Mouse (Mus musculus): ENCODE results near the gene Slc13a3. TPM values are rescaled to one million over a fixed set of nuclear protein-coding genes. Genes with fewer than 3 reads are reported as not detected.

Gene Slc13a3
- polyA plus RNA-seq, 1 experiment, result 0.03 TPM

GRCm38 (mm10) chr2:165485826-165486225 lies 12.8 kb upstream of the Slc13a3 start:
- Histone ChIP-seq H3K4me3 (replicated peaks) (no peak overlapping the region), H3K9me3 (ENCODE audit: control insufficient read depth, low read length) (no peaks in the 10 kb centered on the region), H3K36me3 (ENCODE audit: control insufficient read depth) (peaks cover 22% of the 10 kb centered on the region), H3K27me3 (ENCODE audit: control insufficient read depth) (no peaks in the 10 kb centered on the region), H3K4me1 (ENCODE audit: control insufficient read depth) (peaks cover 2% of the 10 kb centered on the region; the same call in 1 of the 2 replicates)
- TF ChIP-seq TAL1 (IDR thresholded peaks at IDR 0.05; ENCODE audit: low read length) (no peak), GATA1 (IDR thresholded peaks at IDR 0.05; ENCODE audit: low read length) (no peak)

GRCm38 (mm10) chr2:165484152-165484551 lies 11.1 kb upstream of the Slc13a3 start:
- Histone ChIP-seq H3K4me1 (ENCODE audit: control insufficient read depth) (peaks cover 2% of the 10 kb centered on the region; the same call in 1 of the 2 replicates), H3K36me3 (ENCODE audit: control insufficient read depth) (peaks cover 7% of the 10 kb centered on the region; the same call in 1 of the 2 replicates), H3K27me3 (ENCODE audit: control insufficient read depth) (no peaks in the 10 kb centered on the region), H3K4me3 (replicated peaks) (no peak overlapping the region), H3K9me3 (ENCODE audit: control insufficient read depth, low read length) (no peaks in the 10 kb centered on the region)
- TF ChIP-seq TAL1 (IDR thresholded peaks at IDR 0.05; ENCODE audit: low read length), result no peak
- TF ChIP-seq GATA1 (IDR thresholded peaks at IDR 0.05; ENCODE audit: low read length), result no peak

DNA sequence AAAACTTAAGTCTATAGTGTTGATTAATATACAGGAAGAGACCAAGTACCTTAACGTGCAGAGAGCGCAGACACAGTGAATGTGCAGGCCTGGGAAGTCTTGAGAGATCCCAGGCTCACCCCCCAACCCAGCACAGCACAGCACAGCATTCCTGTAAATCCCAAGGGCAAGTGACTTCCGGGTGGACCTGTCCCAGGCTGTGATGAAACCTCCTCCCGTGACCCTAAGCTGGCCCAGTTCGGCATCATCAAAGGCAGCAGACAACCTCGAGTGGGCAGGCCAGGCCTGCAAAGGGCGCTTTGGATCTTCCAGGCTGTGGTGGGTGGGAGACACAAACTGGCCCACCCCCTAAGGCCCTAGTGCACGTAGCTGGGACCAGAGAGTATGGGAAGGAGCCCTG lies 9.0 kb upstream of the Slc13a3 start:
- Histone ChIP-seq H3K27me3 (ENCODE audit: control insufficient read depth) (no peaks in the 10 kb centered on the region), H3K4me3 (replicated peaks) (no peak overlapping the region), H3K4me1 (ENCODE audit: control insufficient read depth) (peaks cover 2% of the 10 kb centered on the region; the same call in 1 of the 2 replicates), H3K36me3 (ENCODE audit: control insufficient read depth) (no peaks in the 10 kb centered on the region), H3K9me3 (ENCODE audit: control insufficient read depth, low read length) (no peaks in the 10 kb centered on the region)
- TF ChIP-seq GATA1 (IDR thresholded peaks at IDR 0.05; ENCODE audit: low read length), result no peak
- TF ChIP-seq TAL1 (IDR thresholded peaks at IDR 0.05; ENCODE audit: low read length), result no peak

DNA sequence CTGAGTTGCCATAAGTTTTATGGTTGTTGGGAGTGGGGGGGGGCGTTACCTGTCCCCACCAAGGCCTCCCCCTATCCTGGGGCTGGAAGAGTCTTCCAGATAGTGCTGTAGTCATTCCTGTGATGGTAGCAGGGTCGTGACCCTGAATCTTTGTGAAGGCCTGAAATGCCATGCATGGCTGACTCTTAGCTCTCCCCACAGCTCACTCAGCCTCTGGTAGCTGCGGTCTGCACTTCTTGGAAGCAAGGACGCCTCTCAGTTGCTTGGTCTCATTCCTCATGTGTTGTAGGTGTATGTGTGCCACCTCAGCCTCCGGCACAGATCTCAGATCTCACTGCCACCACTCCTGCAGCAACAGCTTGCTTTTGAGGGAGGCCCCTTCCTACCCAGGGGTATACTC lies 2.8 kb upstream of the Slc13a3 start:
- TF ChIP-seq TAL1 (IDR thresholded peaks at IDR 0.05; ENCODE audit: low read length) (no peak), GATA1 (IDR thresholded peaks at IDR 0.05; ENCODE audit: low read length) (no peak)
- H3K36me3 ChIP-seq (ENCODE audit: control insufficient read depth), result no peaks in the 10 kb centered on the region
- no peaks in the 10 kb centered on the region for H3K9me3 ChIP-seq (ENCODE audit: control insufficient read depth, low read length)
- peaks cover 9% of the 10 kb centered on the region for H3K27me3 ChIP-seq (ENCODE audit: control insufficient read depth)
- no peaks in the 10 kb centered on the region for H3K4me1 ChIP-seq (ENCODE audit: control insufficient read depth)
- no peak overlapping the region for H3K4me3 ChIP-seq (replicated peaks)

DNA sequence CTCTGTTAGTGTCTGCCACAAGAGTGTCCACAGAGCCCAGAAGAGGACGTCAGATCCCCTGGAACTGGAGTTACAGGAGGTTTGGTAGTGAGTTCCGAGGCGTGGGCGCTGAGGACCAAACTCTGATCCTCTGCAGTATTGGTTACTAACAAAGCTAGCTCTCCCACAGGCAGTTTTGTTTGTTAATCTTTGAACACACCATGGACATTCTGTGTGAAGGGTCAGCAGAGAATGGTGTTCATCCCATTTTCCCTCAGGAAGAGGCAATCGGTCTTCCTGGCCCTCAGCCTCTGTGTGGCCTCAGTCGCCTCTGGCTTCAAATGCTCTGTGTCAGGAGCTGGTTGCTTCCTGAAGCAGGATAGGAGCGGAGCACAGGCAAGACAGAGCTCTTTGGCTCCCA lies 2.4 kb upstream of the Slc13a3 start:
- TF ChIP-seq TAL1 (IDR thresholded peaks at IDR 0.05; ENCODE audit: low read length), result no peak
- no peak for TF ChIP-seq GATA1 (IDR thresholded peaks at IDR 0.05; ENCODE audit: low read length)
- H3K27me3 ChIP-seq (ENCODE audit: control insufficient read depth), result peaks cover 9% of the 10 kb centered on the region

GRCm38 (mm10) chr2:165471943-165472342 lies 1.1 kb downstream of the Slc13a3 start:
- Histone ChIP-seq H3K4me3 (replicated peaks) (no peak overlapping the region), H3K4me1 (ENCODE audit: control insufficient read depth) (no peaks in the 10 kb centered on the region), H3K9me3 (ENCODE audit: control insufficient read depth, low read length) (no peaks in the 10 kb centered on the region), H3K27me3 (ENCODE audit: control insufficient read depth) (peaks cover 9% of the 10 kb centered on the region), H3K36me3 (ENCODE audit: control insufficient read depth) (no peaks in the 10 kb centered on the region)
- TF ChIP-seq GATA1 (IDR thresholded peaks at IDR 0.05; ENCODE audit: low read length) (no peak), TAL1 (IDR thresholded peaks at IDR 0.05; ENCODE audit: low read length) (no peak)

More for the DNA sequence above, 2.4 kb upstream of the Slc13a3 start:
- Histone ChIP-seq H3K4me1 (ENCODE audit: control insufficient read depth) (no peaks in the 10 kb centered on the region), H3K9me3 (ENCODE audit: control insufficient read depth, low read length) (no peaks in the 10 kb centered on the region), H3K4me3 (replicated peaks) (no peak overlapping the region), H3K36me3 (ENCODE audit: control insufficient read depth) (no peaks in the 10 kb centered on the region)

- no peaks in the 10 kb centered on the region for H3K9me3 ChIP-seq (ENCODE audit: control insufficient read depth, low read length)
- peaks cover 9% of the 10 kb centered on the region for H3K27me3 ChIP-seq (ENCODE audit: control insufficient read depth)
- no peaks in the 10 kb centered on the region for H3K36me3 ChIP-seq (ENCODE audit: control insufficient read depth)
- H3K4me3 ChIP-seq (replicated peaks), result no peak overlapping the region
- TF ChIP-seq TAL1 (IDR thresholded peaks at IDR 0.05; ENCODE audit: low read length), result no peak
- TF ChIP-seq GATA1 (IDR thresholded peaks at IDR 0.05; ENCODE audit: low read length), result no peak
- H3K4me1 ChIP-seq (ENCODE audit: control insufficient read depth), result no peaks in the 10 kb centered on the region
These were observed 2.9 kb downstream of the Slc13a3 start for GRCm38 (mm10) chr2:165470167-165470566.

DNA sequence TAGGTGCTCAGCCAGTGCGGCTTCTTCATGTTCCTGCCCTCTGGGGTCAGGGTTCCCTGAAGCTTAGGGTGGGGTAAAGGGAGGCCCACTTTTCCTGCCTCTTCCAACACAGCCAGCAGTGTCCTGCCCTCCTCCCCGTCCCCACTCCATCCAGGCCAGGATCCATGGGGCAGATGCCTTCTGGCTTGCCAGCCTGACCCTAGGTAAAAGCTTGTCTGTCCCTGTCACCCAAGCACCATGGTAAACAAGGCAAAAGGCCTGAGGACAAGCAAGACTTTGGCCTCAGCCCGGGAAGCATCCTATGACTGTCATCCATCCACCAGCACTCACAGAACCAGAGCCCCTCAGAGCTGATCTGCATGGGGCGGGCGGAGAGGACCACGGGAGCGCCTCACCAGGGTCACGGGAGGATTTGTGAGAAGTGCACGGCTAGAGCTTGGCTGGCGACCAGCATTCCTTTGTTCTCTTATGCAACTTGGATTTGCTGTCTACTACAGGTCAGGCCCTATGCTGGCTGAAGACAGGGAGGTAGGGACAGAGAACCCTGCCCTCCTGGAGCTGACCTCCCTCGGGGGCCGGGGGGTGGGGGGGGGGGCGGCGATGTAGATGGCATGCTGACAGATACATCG lies 5.1 kb downstream of the Slc13a3 start:
- no peak overlapping the region for H3K4me3 ChIP-seq (replicated peaks)
- TF ChIP-seq GATA1 (IDR thresholded peaks at IDR 0.05; ENCODE audit: low read length) (no peak), TAL1 (IDR thresholded peaks at IDR 0.05; ENCODE audit: low read length) (no peak)
- H3K9me3 ChIP-seq (ENCODE audit: control insufficient read depth, low read length), result no peaks in the 10 kb centered on the region
- no peaks in the 10 kb centered on the region for H3K4me1 ChIP-seq (ENCODE audit: control insufficient read depth)
- no peaks in the 10 kb centered on the region for H3K36me3 ChIP-seq (ENCODE audit: control insufficient read depth)
- H3K27me3 ChIP-seq (ENCODE audit: control insufficient read depth), result peaks cover 3% of the 10 kb centered on the region

DNA sequence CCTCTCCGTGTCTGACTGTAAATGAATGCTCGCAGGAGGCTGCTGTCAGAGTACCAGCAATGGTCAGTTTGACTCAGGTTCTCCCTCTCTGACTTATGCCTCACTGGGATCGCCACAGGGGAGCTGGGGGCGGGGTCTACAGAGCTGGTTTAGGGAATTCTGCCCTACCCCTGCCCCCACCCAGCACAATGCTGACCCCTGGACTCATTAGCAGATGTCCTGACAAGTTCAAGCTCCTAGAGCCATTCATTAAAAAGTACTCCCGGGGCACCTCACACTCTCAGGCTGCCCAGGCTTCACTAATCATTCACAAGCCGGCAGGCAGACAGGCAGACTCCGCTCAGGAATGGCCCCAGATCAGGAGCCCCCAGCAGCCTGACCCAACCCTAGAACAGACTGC lies 13.4 kb downstream of the Slc13a3 start:
- no peak overlapping the region for H3K4me3 ChIP-seq (replicated peaks)
- H3K9me3 ChIP-seq (ENCODE audit: control insufficient read depth, low read length), result no peaks in the 10 kb centered on the region
- no peaks in the 10 kb centered on the region for H3K27me3 ChIP-seq (ENCODE audit: control insufficient read depth)
- no peaks in the 10 kb centered on the region for H3K4me1 ChIP-seq (ENCODE audit: control insufficient read depth)
- no peak for TF ChIP-seq TAL1 (IDR thresholded peaks at IDR 0.05; ENCODE audit: low read length)
- no peak for TF ChIP-seq GATA1 (IDR thresholded peaks at IDR 0.05; ENCODE audit: low read length)
- H3K36me3 ChIP-seq (ENCODE audit: control insufficient read depth), result no peaks in the 10 kb centered on the region; the same call in 1 of the 2 replicates

DNA sequence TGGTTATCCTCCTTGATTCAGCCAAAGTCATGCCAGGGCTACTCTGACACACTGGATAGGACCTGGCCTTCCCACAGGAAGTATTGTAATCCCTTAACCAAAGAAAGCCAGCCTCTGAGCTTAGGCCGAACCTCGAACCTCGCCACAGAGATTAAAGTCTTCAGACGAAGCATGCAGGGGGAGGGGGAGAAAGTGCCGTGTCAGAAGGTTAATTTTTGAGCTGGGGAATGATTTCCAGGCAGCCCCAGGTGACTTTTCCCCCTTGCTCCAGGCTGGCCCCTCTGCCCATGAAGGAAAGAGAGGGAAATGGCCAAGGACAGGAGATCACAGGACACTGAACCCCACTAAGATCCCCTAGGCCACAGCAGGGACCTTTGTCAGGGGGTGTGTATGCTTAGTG lies 14.8 kb downstream of the Slc13a3 start:
- H3K27me3 ChIP-seq (ENCODE audit: control insufficient read depth), result no peaks in the 10 kb centered on the region
- TF ChIP-seq TAL1 (IDR thresholded peaks at IDR 0.05; ENCODE audit: low read length) (no peak), GATA1 (IDR thresholded peaks at IDR 0.05; ENCODE audit: low read length) (no peak)
- no peak overlapping the region for H3K4me3 ChIP-seq (replicated peaks)
- H3K9me3 ChIP-seq (ENCODE audit: control insufficient read depth, low read length), result no peaks in the 10 kb centered on the region
- no peaks in the 10 kb centered on the region for H3K4me1 ChIP-seq (ENCODE audit: control insufficient read depth)
- no peaks in the 10 kb centered on the region; the same call in 1 of the 2 replicates for H3K36me3 ChIP-seq (ENCODE audit: control insufficient read depth)

Data from erythroblast, embryonic 14.5 days (primary cell).